24 mouse cellular contexts compared by ENCODE assay signal in the genomic region with DNA sequence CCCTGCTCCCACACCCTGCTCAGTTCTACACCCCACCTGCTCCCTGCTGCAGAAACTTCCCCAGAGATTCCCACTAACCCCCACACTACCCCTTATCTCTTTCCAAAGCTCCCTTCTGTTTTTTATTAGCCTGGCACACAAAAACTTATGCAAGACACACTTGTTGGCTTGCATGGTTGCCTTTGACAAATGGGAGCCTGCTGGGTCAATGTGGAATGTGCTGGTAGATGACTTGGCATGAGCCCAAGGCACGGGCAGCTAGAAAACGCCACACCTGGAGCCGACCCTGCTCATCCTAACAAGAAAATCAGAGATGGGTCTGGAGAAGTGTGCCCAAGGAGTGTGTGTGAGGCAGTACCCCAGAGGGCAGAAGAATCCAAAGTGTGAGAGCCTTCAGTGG. TPM values are rescaled to one million over a fixed set of nuclear protein-coding genes. Genes with fewer than 3 reads are reported as not detected.
DNase-seq lines count a peak whose midpoint lies in the region; ATAC-seq and TF ChIP-seq lines count a peak whose summit lies in the region.
"Had no signal": no experiment of that assay in that cellular context is flagged by ENCODE, and none has a peak within 500 bp of the region (broad histone marks: within the 10 kb centered on the region; RNA-seq: fewer than 3 reads in every experiment).

No protein-coding gene starts in this region.

- H3K36me3 ChIP-seq in kidney, embryonic 14.5 days (ENCODE audit: control insufficient read depth, insufficient read depth, low read length) = no peaks in the 10 kb centered on the region
- no peaks in the 10 kb centered on the region for H3K36me3 ChIP-seq in stomach, embryonic 15.5 days
- no peaks in the 10 kb centered on the region for H3K36me3 ChIP-seq in stomach, postnatal 0 days (ENCODE audit: control insufficient read depth, insufficient read depth, low read length)
- H3K36me3 ChIP-seq in stomach, embryonic 16.5 days (ENCODE audit: control insufficient read depth, insufficient read depth, low read length) = no peaks in the 10 kb centered on the region
- H3K36me3 ChIP-seq: heart, embryonic 15.5 days; limb, embryonic 15.5 days had no signal

- peaks cover 7% of the 10 kb centered on the region; the same call in 1 of the 2 replicates for H3K4me1 ChIP-seq in kidney, embryonic 14.5 days (ENCODE audit: control insufficient read depth, insufficient read depth, low read length)
- peaks cover 20% of the 10 kb centered on the region for H3K4me1 ChIP-seq in stomach, embryonic 15.5 days
- peaks cover 6% of the 10 kb centered on the region; the same call in 1 of the 2 replicates for H3K4me1 ChIP-seq in stomach, postnatal 0 days (replicated peaks; ENCODE audit: control insufficient read depth, insufficient read depth)
- peaks cover 10% of the 10 kb centered on the region; the same call in 1 of the 2 replicates for H3K4me1 ChIP-seq in stomach, embryonic 16.5 days (ENCODE audit: control insufficient read depth, insufficient read depth, low read length)
- H3K4me1 ChIP-seq: forebrain, embryonic 13.5 days had no signal

- no peak overlapping the region for H3K4me3 ChIP-seq in kidney, embryonic 14.5 days (ENCODE audit: low read length)
- H3K4me3 ChIP-seq in stomach, embryonic 15.5 days (replicated peaks) = no peak overlapping the region
- no peak overlapping the region for H3K4me3 ChIP-seq in stomach, postnatal 0 days (ENCODE audit: low read depth, low read length)
- no peak overlapping the region for H3K4me3 ChIP-seq in stomach, embryonic 16.5 days (replicated peaks; ENCODE audit: low read length)
- H3K4me3 ChIP-seq: erythroblast, embryonic 14.5 days; forebrain, embryonic 13.5 days; heart, embryonic 15.5 days; limb, embryonic 15.5 days had no signal

- WGBS in kidney, embryonic 14.5 days = 86% methylated on average over 3 of the region's 3 CpGs
- 69% methylated on average over 3 of the region's 3 CpGs for WGBS in stomach, embryonic 15.5 days
- 55% methylated on average over 3 of the region's 3 CpGs for WGBS in stomach, postnatal 0 days
- WGBS in stomach, embryonic 16.5 days = 55% methylated on average over 3 of the region's 3 CpGs

- no peaks in the 10 kb centered on the region for H3K27me3 ChIP-seq in kidney, embryonic 14.5 days (ENCODE audit: control insufficient read depth, insufficient read depth, low read length)
- no peaks in the 10 kb centered on the region for H3K27me3 ChIP-seq in stomach, embryonic 15.5 days (replicated peaks)
- no peaks in the 10 kb centered on the region for H3K27me3 ChIP-seq in stomach, postnatal 0 days (ENCODE audit: control insufficient read depth, insufficient read depth, low read length)
- H3K27me3 ChIP-seq in stomach, embryonic 16.5 days (ENCODE audit: control insufficient read depth, insufficient read depth, low read length) = no peaks in the 10 kb centered on the region
- H3K27me3 ChIP-seq: CH12.LX; forebrain, embryonic 13.5 days; heart, embryonic 15.5 days; limb, embryonic 15.5 days had no signal

- peak; percentile 73 for DNase-seq in kidney, adult 11 months
- DNase-seq in stomach, postnatal 0 days (ENCODE audit: low spot score) = no peak
- DNase-seq in kidney, postnatal 36 days = peak; percentile 66 to 70
- no peak for DNase-seq in layer of hippocampus, postnatal 14 days (ENCODE audit: low spot score in 2 of 2)
- no peak for DNase-seq in left cerebral cortex, adult 9 months (ENCODE audit: low spot score in 2 of 2)
- DNase-seq: cerebellum, adult 8-10 months; heart, adult 18-20 months; heart, postnatal 4 days; layer of hippocampus, postnatal 36 days; lung, postnatal 14 days; retina, postnatal 1 day; thymus, postnatal 25 days had no signal

- no peak for TF ChIP-seq EP300 in stomach, postnatal 0 days (optimal IDR thresholded peaks at IDR 0.05)

- H3K9ac ChIP-seq in kidney, embryonic 14.5 days (ENCODE audit: low read depth, low read length) = no peak overlapping the region
- no peak overlapping the region for H3K9ac ChIP-seq in stomach, embryonic 15.5 days
- no peak overlapping the region for H3K9ac ChIP-seq in stomach, postnatal 0 days (ENCODE audit: low read length)
- H3K9ac ChIP-seq in stomach, embryonic 16.5 days (ENCODE audit: low read length) = peak overlapping the region; percentile 11; the same call in 1 of the 2 replicates
- H3K9ac ChIP-seq: forebrain, embryonic 13.5 days; heart, embryonic 15.5 days; limb, embryonic 15.5 days had no signal

- H3K4me2 ChIP-seq in kidney, embryonic 14.5 days (replicated peaks; ENCODE audit: low read depth, low read length) = no peak overlapping the region
- H3K4me2 ChIP-seq in stomach, embryonic 15.5 days = no peak overlapping the region
- H3K4me2 ChIP-seq in stomach, postnatal 0 days (replicated peaks; ENCODE audit: low read depth) = no peak overlapping the region
- H3K4me2 ChIP-seq in stomach, embryonic 16.5 days (ENCODE audit: low read depth, low read length) = no peak overlapping the region
- H3K4me2 ChIP-seq: forebrain, embryonic 13.5 days; heart, embryonic 15.5 days; limb, embryonic 15.5 days had no signal

- H3K9me3 ChIP-seq in kidney, embryonic 14.5 days (ENCODE audit: control insufficient read depth, low read length) = no peaks in the 10 kb centered on the region
- H3K9me3 ChIP-seq in stomach, embryonic 15.5 days = no peaks in the 10 kb centered on the region
- H3K9me3 ChIP-seq in stomach, postnatal 0 days (ENCODE audit: control insufficient read depth, low read length) = no peaks in the 10 kb centered on the region
- no peaks in the 10 kb centered on the region for H3K9me3 ChIP-seq in stomach, embryonic 16.5 days (replicated peaks; ENCODE audit: control insufficient read depth, low read length)
- H3K9me3 ChIP-seq: forebrain, embryonic 13.5 days; heart, embryonic 15.5 days; limb, embryonic 15.5 days had no signal

- TF ChIP-seq CTCF in stomach, postnatal 0 days (IDR thresholded peaks at IDR 0.05; ENCODE audit: low read depth) = no peak

- ATAC-seq in kidney, embryonic 14.5 days (ENCODE audit: low FRiP score, low TSS enrichment) = no peak
- ATAC-seq in stomach, embryonic 15.5 days (ENCODE audit: insufficient read depth, low FRiP score, low read depth) = no peak
- ATAC-seq in stomach, postnatal 0 days (ENCODE audit: low FRiP score, low TSS enrichment) = no peak
- no peak for ATAC-seq in stomach, embryonic 16.5 days (ENCODE audit: insufficient read depth, low FRiP score)
- ATAC-seq: forebrain, embryonic 13.5 days; hindbrain, embryonic 16.5 days; midbrain, embryonic 16.5 days had no signal

- no peak overlapping the region for H3K27ac ChIP-seq in kidney, embryonic 14.5 days (ENCODE audit: low read depth, low read length)
- 0 out of 2 replicates have a peak overlapping the region, but pooled peaks have one; percentile 5 for H3K27ac ChIP-seq in stomach, embryonic 15.5 days
- no peak overlapping the region for H3K27ac ChIP-seq in stomach, postnatal 0 days (replicated peaks)
- H3K27ac ChIP-seq in stomach, embryonic 16.5 days (ENCODE audit: low read length) = no peak overlapping the region
- H3K27ac ChIP-seq: forebrain, embryonic 13.5 days; heart, embryonic 15.5 days; limb, embryonic 15.5 days had no signal

RNA-seq across cellular contexts. Expression of gene Osgin1, which starts 4.4 kb away (rescaled TPM):
- 0.71 and 1.2 TPM in 2 replicates for polyA plus RNA-seq in kidney, embryonic 14.5 days (2014; fragmentation: Nextera tagmentation; extraction: Ambion mirVana)
- polyA plus RNA-seq in stomach, embryonic 15.5 days (2015; fragmentation: Nextera tagmentation; extraction: Ambion mirVana) = 7.5 and 8.0 TPM in 2 replicates
- polyA plus RNA-seq in stomach, postnatal 0 days (2015; fragmentation: Nextera tagmentation; extraction: Ambion mirVana) = 11.4 and 14.5 TPM in 2 replicates
- polyA plus RNA-seq in stomach, embryonic 16.5 days (2015; fragmentation: Nextera tagmentation; extraction: Ambion mirVana) = 10.2 and 11.0 TPM in 2 replicates
- 1 to 10 TPM in 1 of 2 experiments, under 1 TPM in 1; 0.19 to 1.2 TPM for total RNA-seq in layer of hippocampus, postnatal 14 days (2021)
- total RNA-seq: megakaryocyte-erythroid progenitor cell, adult 5-6 weeks had no signal

RNA-seq across cellular contexts. Expression of gene Necab2, which starts 17.0 kb away (rescaled TPM):
- polyA plus RNA-seq in kidney, embryonic 14.5 days (2014; fragmentation: Nextera tagmentation; extraction: Ambion mirVana) = 4.6 and 5.0 TPM in 2 replicates
- 1.3 and 1.9 TPM in 2 replicates for polyA plus RNA-seq in stomach, embryonic 15.5 days (2015; fragmentation: Nextera tagmentation; extraction: Ambion mirVana)
- polyA plus RNA-seq in stomach, postnatal 0 days (2015; fragmentation: Nextera tagmentation; extraction: Ambion mirVana) = 1.5 and 1.6 TPM in 2 replicates
- 0.74 and 1.5 TPM in 2 replicates for polyA plus RNA-seq in stomach, embryonic 16.5 days (2015; fragmentation: Nextera tagmentation; extraction: Ambion mirVana)
- total RNA-seq in layer of hippocampus, postnatal 14 days (2021) = 100 to 1,000 TPM; 126 to 129 TPM
- total RNA-seq: CH12.LX; heart, adult 18-20 months; megakaryocyte-erythroid progenitor cell, adult 5-6 weeks; MEL had no signal
- polyA plus RNA-seq: erythroblast, embryonic 14.5 days had no signal

RNA-seq across cellular contexts. Expression of gene Mlycd, which starts 34.9 kb away (rescaled TPM):
- polyA plus RNA-seq in kidney, embryonic 14.5 days (2014; fragmentation: Nextera tagmentation; extraction: Ambion mirVana) = 10.8 and 12.1 TPM in 2 replicates
- 18.0 and 21.4 TPM in 2 replicates for polyA plus RNA-seq in stomach, embryonic 15.5 days (2015; fragmentation: Nextera tagmentation; extraction: Ambion mirVana)
- 22.0 and 24.0 TPM in 2 replicates for polyA plus RNA-seq in stomach, postnatal 0 days (2015; fragmentation: Nextera tagmentation; extraction: Ambion mirVana)
- 12.5 and 13.5 TPM in 2 replicates for polyA plus RNA-seq in stomach, embryonic 16.5 days (2015; fragmentation: Nextera tagmentation; extraction: Ambion mirVana)
- 10 to 100 TPM; 24.1 to 27.0 TPM for total RNA-seq in layer of hippocampus, postnatal 14 days (2021)

Comparison
In these comparisons a context has a peak if more than half of its experiments do, and no peak if none do; other contexts are left out.
1. DNase-seq: peak in kidney, adult 11 months (single experiment) and kidney, postnatal 36 days (2 of 2); none in stomach, postnatal 0 days (single experiment), layer of hippocampus, postnatal 14 days (0 of 2) and left cerebral cortex, adult 9 months (0 of 2).